Mouse (Mus musculus) megakaryocyte, embryonic 14.5 days (primary cell): ENCODE measurements around the gene Gdf2.

Source experiments
- FLI1 ChIP-seq: IDR thresholded peaks from 2 replicates; pipeline ENCODE4 v1.6.1; 2012; ENCODE audit warnings: low read length, inconsistent platforms, mixed read lengths
- GATA1 ChIP-seq: IDR thresholded peaks from 3 replicates; pipeline ENCODE4 v1.6.1; 2012; ENCODE audit warnings: mixed read lengths, low read length, inconsistent platforms, borderline replicate concordance

GRCm38 (mm10) chr14:33978604-33979059, 37.8 kb downstream of the Gdf2 start, which contains the start of gene Zfp488:
- TF ChIP-seq GATA1 (no peak), FLI1 (no peak)
